Mouse (Mus musculus): ENCODE measurements around the gene Dchs1. TPM values are rescaled to one million over a fixed set of nuclear protein-coding genes. Genes with fewer than 3 reads are reported as not detected.

Dchs1 gene
- polyA plus RNA-seq, 1 experiment from 2014 or later, result 9.9 TPM

- no peak for DNase-seq (ENCODE audit: extremely low spot score, low spot score)
- Histone ChIP-seq H3K4me3 (no peak overlapping the region), H3K9me3 (no peaks in the 10 kb centered on the region), H3K27ac (peak overlapping the region; percentile 81; the same call in 1 of the 2 replicates), H3K27me3 (ENCODE audit: poor library complexity, severe bottlenecking) (no peaks in the 10 kb centered on the region), H3K4me1 (peaks cover 36% of the 10 kb centered on the region), H3K36me3 (replicated peaks) (peaks cover 72% of the 10 kb centered on the region)
- 89% methylated on average over 1 of the region's 1 CpGs for WGBS
These were observed 10.1 kb downstream of the Dchs1 start for GRCm38 (mm10) chr7:105777316-105777715.

DNA sequence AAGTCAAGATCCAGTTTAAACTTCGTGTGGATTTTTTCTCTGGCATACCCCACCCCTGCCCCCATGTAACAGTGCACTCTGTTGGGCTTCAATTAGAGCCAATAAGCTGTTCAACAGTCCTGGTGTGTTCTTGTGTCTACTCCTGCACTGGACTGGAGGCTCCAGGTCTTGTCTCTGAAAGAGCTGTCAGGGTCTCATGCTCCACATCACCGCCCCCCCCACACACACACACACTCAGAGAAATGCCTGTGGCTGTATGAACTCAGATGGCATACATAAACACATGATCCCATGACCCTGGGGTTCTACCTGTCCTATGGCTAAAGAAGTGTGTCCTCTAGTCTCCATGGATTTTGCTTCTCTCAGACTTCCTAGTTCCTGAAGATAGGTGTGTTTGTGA, 11.4 kb downstream of the Dchs1 start:
- Histone ChIP-seq H3K36me3 (replicated peaks) (peaks cover 72% of the 10 kb centered on the region), H3K27ac (no peak overlapping the region), H3K9me3 (no peaks in the 10 kb centered on the region), H3K4me3 (no peak overlapping the region), H3K27me3 (ENCODE audit: poor library complexity, severe bottlenecking) (no peaks in the 10 kb centered on the region), H3K4me1 (peaks cover 39% of the 10 kb centered on the region)
- WGBS, result 84% methylated on average over 2 of the region's 2 CpGs
- DNase-seq (ENCODE audit: extremely low spot score, low spot score), result no peak

DNA sequence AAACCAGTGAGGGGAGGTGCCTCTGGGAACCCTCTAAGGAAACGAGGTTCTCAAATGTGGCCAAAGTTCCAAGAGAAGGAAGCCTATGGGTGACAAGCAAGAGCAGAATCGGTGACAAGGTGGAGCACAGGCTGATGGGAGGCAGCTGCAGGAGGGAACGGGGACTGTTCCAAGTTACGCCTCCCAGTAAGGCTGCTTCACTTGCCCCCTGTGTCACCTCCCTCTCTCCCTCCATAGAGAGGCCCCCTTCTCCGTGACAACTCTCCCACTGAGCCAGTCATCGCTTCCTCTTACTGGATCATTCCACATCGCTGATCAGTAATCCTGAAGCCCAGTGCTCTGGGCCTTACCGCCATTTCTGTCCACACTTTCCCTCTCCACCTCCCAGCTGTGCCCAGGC, 12.8 kb downstream of the Dchs1 start:
- peaks cover 72% of the 10 kb centered on the region for H3K36me3 ChIP-seq (replicated peaks)
- WGBS, result 47% methylated on average over 8 of the region's 8 CpGs

GRCm38 (mm10) chr7:105773041-105773440, 14.4 kb downstream of the Dchs1 start:
- no peak for DNase-seq (ENCODE audit: extremely low spot score, low spot score)
- Histone ChIP-seq H3K27ac (no peak overlapping the region), H3K9me3 (no peaks in the 10 kb centered on the region), H3K36me3 (replicated peaks) (peaks cover 60% of the 10 kb centered on the region), H3K4me1 (peaks cover 35% of the 10 kb centered on the region), H3K4me3 (no peak overlapping the region), H3K27me3 (ENCODE audit: poor library complexity, severe bottlenecking) (no peaks in the 10 kb centered on the region)
- WGBS, result 90% methylated on average over 5 of the region's 5 CpGs

More for the DNA sequence above, 12.8 kb downstream of the Dchs1 start:
- DNase-seq (ENCODE audit: extremely low spot score, low spot score), result no peak
- no peak overlapping the region for H3K4me3 ChIP-seq
- H3K27ac ChIP-seq, result peak overlapping the region; percentile 15; the same call in 1 of the 2 replicates
- peaks cover 39% of the 10 kb centered on the region for H3K4me1 ChIP-seq
- no peaks in the 10 kb centered on the region for H3K27me3 ChIP-seq (ENCODE audit: poor library complexity, severe bottlenecking)
- H3K9me3 ChIP-seq, result no peaks in the 10 kb centered on the region

DNA sequence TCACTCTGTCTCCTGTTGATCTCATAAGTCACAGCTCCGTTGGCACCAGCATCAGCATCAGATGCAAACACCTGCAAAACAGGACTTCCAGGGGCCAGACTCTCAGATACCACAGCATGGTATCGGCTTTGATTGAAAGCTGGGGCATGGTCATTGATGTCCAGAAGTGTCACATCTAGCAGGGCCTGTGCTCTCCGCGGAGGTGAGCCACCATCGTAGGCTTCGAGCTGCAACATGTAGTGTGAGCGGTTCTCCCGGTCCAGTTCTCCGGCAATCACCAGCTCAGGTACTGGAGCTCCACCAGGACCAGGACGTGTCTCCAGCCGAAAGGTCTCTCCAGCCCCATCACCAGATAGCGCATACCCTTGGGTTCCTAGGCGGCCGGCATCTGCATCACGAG, 15.1 kb downstream of the Dchs1 start:
- Histone ChIP-seq H3K27ac (no peak overlapping the region), H3K4me3 (no peak overlapping the region), H3K27me3 (ENCODE audit: poor library complexity, severe bottlenecking) (no peaks in the 10 kb centered on the region), H3K36me3 (replicated peaks) (peaks cover 65% of the 10 kb centered on the region), H3K9me3 (no peaks in the 10 kb centered on the region), H3K4me1 (peaks cover 35% of the 10 kb centered on the region)
- WGBS, result 95% methylated on average over 15 of the region's 15 CpGs
- DNase-seq (ENCODE audit: extremely low spot score, low spot score), result no peak

- DNase-seq (ENCODE audit: extremely low spot score, low spot score), result no peak
- peaks cover 75% of the 10 kb centered on the region for H3K36me3 ChIP-seq (replicated peaks)
- no peak overlapping the region for H3K4me3 ChIP-seq
- WGBS, result 96% methylated on average over 3 of the region's 3 CpGs
- no peaks in the 10 kb centered on the region for H3K9me3 ChIP-seq
- peaks cover 32% of the 10 kb centered on the region for H3K4me1 ChIP-seq
- no peak overlapping the region for H3K27ac ChIP-seq
- peaks cover 4% of the 10 kb centered on the region for H3K27me3 ChIP-seq (ENCODE audit: poor library complexity, severe bottlenecking)
These were observed 17.5 kb downstream of the Dchs1 start for GRCm38 (mm10) chr7:105769959-105770358.

GRCm38 (mm10) chr7:105767729-105768165, 19.7 kb downstream of the Dchs1 start:
- H3K27ac ChIP-seq, result peak overlapping the region; percentile 68
- no peaks in the 10 kb centered on the region for H3K9me3 ChIP-seq
- peaks cover 84% of the 10 kb centered on the region for H3K36me3 ChIP-seq (replicated peaks)
- peaks cover 30% of the 10 kb centered on the region for H3K4me1 ChIP-seq
- 35% methylated on average over 6 of the region's 6 CpGs for WGBS
- peak overlapping the region; percentile 16 for H3K4me3 ChIP-seq
- peaks cover 26% of the 10 kb centered on the region for H3K27me3 ChIP-seq (ENCODE audit: poor library complexity, severe bottlenecking)
- DNase-seq (ENCODE audit: extremely low spot score, low spot score), result no peak

- WGBS, result 92% methylated on average over 11 of the region's 11 CpGs
- peaks cover 49% of the 10 kb centered on the region for H3K27me3 ChIP-seq (ENCODE audit: poor library complexity, severe bottlenecking)
- H3K9me3 ChIP-seq, result no peaks in the 10 kb centered on the region
- H3K4me1 ChIP-seq, result peaks cover 36% of the 10 kb centered on the region
- peaks cover 83% of the 10 kb centered on the region for H3K36me3 ChIP-seq (replicated peaks)
- DNase-seq (ENCODE audit: extremely low spot score, low spot score), result no peak
- no peak overlapping the region for H3K4me3 ChIP-seq
- no peak overlapping the region for H3K27ac ChIP-seq
These were observed 23.1 kb downstream of the Dchs1 start for GRCm38 (mm10) chr7:105764331-105764730.

GRCm38 (mm10) chr7:105762517-105763270, 24.8 kb downstream of the Dchs1 start:
- Histone ChIP-seq H3K4me3 (peak overlapping the region; percentile 42), H3K27me3 (ENCODE audit: poor library complexity, severe bottlenecking) (peaks cover 49% of the 10 kb centered on the region), H3K9me3 (no peaks in the 10 kb centered on the region), H3K4me1 (peaks cover 22% of the 10 kb centered on the region), H3K27ac (no peak overlapping the region), H3K36me3 (replicated peaks) (peaks cover 95% of the 10 kb centered on the region)
- 9% methylated on average over 55 of the region's 55 CpGs for WGBS
- no peak for DNase-seq (ENCODE audit: extremely low spot score, low spot score)

GRCm38 (mm10) chr7:105761813-105762484, 25.5 kb downstream of the Dchs1 start:
- Histone ChIP-seq H3K27ac (0 out of 2 replicates have a peak overlapping the region, but pooled peaks have one; percentile 30), H3K36me3 (replicated peaks) (peaks cover 98% of the 10 kb centered on the region), H3K4me1 (peaks cover 14% of the 10 kb centered on the region), H3K27me3 (ENCODE audit: poor library complexity, severe bottlenecking) (peaks cover 49% of the 10 kb centered on the region), H3K9me3 (no peaks in the 10 kb centered on the region), H3K4me3 (peak overlapping the region; percentile 42)
- WGBS, result 9% methylated on average over 51 of the region's 51 CpGs
- DNase-seq (ENCODE audit: extremely low spot score, low spot score), result no peak

GRCm38 (mm10) chr7:105753281-105753680, 34.2 kb downstream of the Dchs1 start:
- Histone ChIP-seq H3K9me3 (no peaks in the 10 kb centered on the region), H3K4me3 (no peak overlapping the region), H3K36me3 (replicated peaks) (peaks cover 75% of the 10 kb centered on the region), H3K4me1 (peaks cover 22% of the 10 kb centered on the region), H3K27me3 (ENCODE audit: poor library complexity, severe bottlenecking) (no peaks in the 10 kb centered on the region), H3K27ac (no peak overlapping the region)
- 93% methylated on average over 10 of the region's 10 CpGs for WGBS
- DNase-seq (ENCODE audit: extremely low spot score, low spot score), result no peak

DNA sequence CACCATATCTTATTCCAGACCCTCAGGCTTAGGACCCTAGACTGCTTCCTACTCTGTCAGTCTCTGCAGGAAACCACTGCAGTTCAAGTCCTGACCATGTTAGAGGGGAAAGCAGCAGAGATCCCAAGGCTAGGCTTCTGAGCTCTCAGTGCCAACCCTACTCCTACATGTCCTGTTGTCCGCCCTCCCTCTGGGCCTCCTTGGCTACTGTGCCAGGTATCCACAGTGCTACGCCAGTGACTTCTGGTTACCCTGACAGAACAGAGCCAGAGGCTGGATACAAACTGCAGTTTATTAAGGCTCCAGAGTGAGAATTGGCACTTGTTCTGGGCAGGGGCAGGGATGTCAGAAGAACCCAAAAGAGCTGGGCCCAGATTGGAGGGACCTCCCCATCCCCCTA, 34.7 kb downstream of the Dchs1 start:
- 77% methylated on average over 2 of the region's 2 CpGs for WGBS
- DNase-seq (ENCODE audit: extremely low spot score, low spot score), result no peak
- H3K27ac ChIP-seq, result no peak overlapping the region
- no peaks in the 10 kb centered on the region for H3K9me3 ChIP-seq
- no peaks in the 10 kb centered on the region for H3K27me3 ChIP-seq (ENCODE audit: poor library complexity, severe bottlenecking)
- peaks cover 22% of the 10 kb centered on the region for H3K4me1 ChIP-seq
- no peak overlapping the region for H3K4me3 ChIP-seq
- peaks cover 75% of the 10 kb centered on the region for H3K36me3 ChIP-seq (replicated peaks)
